Mouse (Mus musculus): Measurements from ENCODE around the gene Gm45837. TPM values are rescaled to one million over a fixed set of nuclear protein-coding genes. Genes with fewer than 3 reads are reported as not detected.

Gm45837 gene
- polyA plus RNA-seq, 2 experiments: not detected

GRCm38 (mm10) chr7:101377741-101378262, 32.9 kb upstream of the Gm45837 start:
- Histone ChIP-seq H3K27ac (no peak overlapping the region; the same call in 1 of the 2 replicates), H3K4me3 (ENCODE audit: insufficient read depth in 1 of 2, low read depth in 2 of 2, low read length in 2 of 2) (0 out of 4 replicates have a peak overlapping the region, but pooled peaks of 1 of the 2 experiments have one; percentile 18), H3K9me3 (ENCODE audit: control insufficient read depth, low read length) (no peaks in the 10 kb centered on the region), H3K27me3 (ENCODE audit: control insufficient read depth, insufficient read depth, low read length) (no peaks in the 10 kb centered on the region), H3K9ac (replicated peaks) (peak overlapping the region; percentile 18; the same call in 1 of the 2 replicates), H3K36me3 (replicated peaks; ENCODE audit: control insufficient read depth, insufficient read depth, low read depth) (no peaks in the 10 kb centered on the region), H3K4me2 (ENCODE audit: low read depth) (peak overlapping the region; percentile 50), H3K4me1 (replicated peaks; ENCODE audit: control insufficient read depth in 2 of 2, insufficient read depth in 2 of 2, low read length in 1 of 2) (peaks cover 2 to 21% of the 10 kb centered on the region in 2 experiments; a peak in 3 of 4 replicates)
- WGBS (ENCODE audit: insufficient replicate concordance): 18% methylated on average over 7 of the region's 7 CpGs
- ATAC-seq (ENCODE audit: insufficient read depth) (peak; percentile 70), DNase-seq (ENCODE audit: low read depth in 3 of 3, low spot score in 3 of 3) (peak in 1 of 3 experiments; percentile 35)
- no peak for TF ChIP-seq EP300 (IDR thresholded peaks at IDR 0.05; ENCODE audit: low read depth)

DNA sequence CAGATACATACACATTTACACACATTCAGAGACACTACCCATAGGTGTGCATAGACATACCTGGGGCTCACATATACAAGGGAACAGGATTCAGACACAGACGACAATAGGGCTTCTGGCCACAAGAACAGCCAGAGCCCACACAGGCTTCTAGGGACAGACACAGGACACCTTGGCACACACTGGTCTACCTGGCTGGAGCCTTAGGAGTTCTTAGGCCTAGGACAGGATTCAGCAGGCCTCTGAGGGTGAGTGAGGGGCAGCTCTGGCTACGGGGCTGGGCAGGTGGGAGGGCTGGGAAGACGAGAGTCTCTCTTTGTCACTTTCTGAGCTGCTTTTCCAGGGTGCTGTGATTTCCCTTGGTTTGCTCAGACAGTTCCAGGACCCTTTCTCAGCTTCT, 32.4 kb upstream of the Gm45837 start:
- no peaks in the 10 kb centered on the region for H3K9me3 ChIP-seq (ENCODE audit: control insufficient read depth, low read length)
- H3K9ac ChIP-seq (replicated peaks): no peak overlapping the region
- no peak overlapping the region for H3K27ac ChIP-seq
- H3K36me3 ChIP-seq (replicated peaks; ENCODE audit: control insufficient read depth, insufficient read depth, low read depth): no peaks in the 10 kb centered on the region
- H3K4me1 ChIP-seq (replicated peaks; ENCODE audit: control insufficient read depth in 2 of 2, insufficient read depth in 2 of 2, low read length in 1 of 2): peaks cover 2 to 21% of the 10 kb centered on the region in 2 experiments; a peak in 3 of 4 replicates
- TF ChIP-seq CTCF (IDR thresholded peaks at IDR 0.05; ENCODE audit: low read depth) (no peak), EP300 (IDR thresholded peaks at IDR 0.05; ENCODE audit: low read depth) (no peak)
- ATAC-seq (ENCODE audit: insufficient read depth): no peak; the same call in 1 of the 2 replicates
- H3K4me2 ChIP-seq (ENCODE audit: low read depth): peak overlapping the region; percentile 50
- DNase-seq (ENCODE audit: low read depth in 3 of 3, low spot score in 3 of 3): no peak
- no peaks in the 10 kb centered on the region for H3K27me3 ChIP-seq (ENCODE audit: control insufficient read depth, insufficient read depth, low read length)
- 47% methylated on average over 3 of the region's 3 CpGs for WGBS (ENCODE audit: insufficient replicate concordance)
- H3K4me3 ChIP-seq (ENCODE audit: insufficient read depth in 1 of 2, low read depth in 2 of 2, low read length in 2 of 2): no peak overlapping the region

GRCm38 (mm10) chr7:101378796-101379465, 31.8 kb upstream of the Gm45837 start:
- Histone ChIP-seq H3K36me3 (replicated peaks; ENCODE audit: control insufficient read depth, insufficient read depth, low read depth) (no peaks in the 10 kb centered on the region), H3K4me3 (ENCODE audit: insufficient read depth in 1 of 2, low read depth in 2 of 2, low read length in 2 of 2) (no peak overlapping the region), H3K4me2 (ENCODE audit: low read depth) (peak overlapping the region; percentile 50), H3K27me3 (ENCODE audit: control insufficient read depth, insufficient read depth, low read length) (no peaks in the 10 kb centered on the region), H3K9ac (replicated peaks) (no peak overlapping the region), H3K27ac (no peak overlapping the region), H3K4me1 (replicated peaks; ENCODE audit: control insufficient read depth in 2 of 2, insufficient read depth in 2 of 2, low read length in 1 of 2) (peaks cover 2 to 23% of the 10 kb centered on the region in 2 experiments; a peak in 3 of 4 replicates), H3K9me3 (ENCODE audit: control insufficient read depth, low read length) (no peaks in the 10 kb centered on the region)
- no peak for ATAC-seq (ENCODE audit: insufficient read depth)
- TF ChIP-seq CTCF (IDR thresholded peaks at IDR 0.05; ENCODE audit: low read depth) (0 out of 2 replicates have a peak, but pooled peaks have one; percentile 7), EP300 (IDR thresholded peaks at IDR 0.05; ENCODE audit: low read depth) (no peak)
- 47% methylated on average over 5 of the region's 5 CpGs for WGBS (ENCODE audit: insufficient replicate concordance)
- no peak for DNase-seq (ENCODE audit: low read depth in 3 of 3, low spot score in 3 of 3)

DNA sequence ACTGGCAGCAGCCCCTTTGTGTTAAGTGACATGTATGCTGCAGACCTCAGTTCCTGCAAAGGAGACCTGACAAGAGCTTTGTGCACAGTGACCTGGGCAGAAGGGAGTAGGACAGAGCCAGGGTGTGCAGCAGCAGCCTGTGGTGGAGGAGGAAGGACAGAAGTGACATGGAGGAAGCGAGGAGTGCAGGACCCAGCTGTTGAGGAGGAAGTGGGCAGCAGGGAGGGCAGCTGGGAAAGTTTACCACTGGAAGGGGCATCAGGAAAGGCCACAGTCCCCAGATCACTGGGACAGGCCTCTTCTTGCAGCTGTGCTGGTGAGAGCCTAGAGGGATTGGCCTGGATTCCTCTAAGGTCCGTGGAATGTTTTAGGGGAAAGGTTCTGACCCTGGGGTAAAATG, 31.0 kb upstream of the Gm45837 start:
- H3K4me3 ChIP-seq (ENCODE audit: insufficient read depth in 1 of 2, low read depth in 2 of 2, low read length in 2 of 2): no peak overlapping the region
- H3K9ac ChIP-seq (replicated peaks): no peak overlapping the region
- H3K27ac ChIP-seq: no peak overlapping the region
- no peak for DNase-seq (ENCODE audit: low read depth in 3 of 3, low spot score in 3 of 3)
- H3K36me3 ChIP-seq (replicated peaks; ENCODE audit: control insufficient read depth, insufficient read depth, low read depth): no peaks in the 10 kb centered on the region
- 54% methylated on average over 2 of the region's 2 CpGs for WGBS (ENCODE audit: insufficient replicate concordance)
- no peaks in the 10 kb centered on the region for H3K27me3 ChIP-seq (ENCODE audit: control insufficient read depth, insufficient read depth, low read length)
- TF ChIP-seq CTCF (IDR thresholded peaks at IDR 0.05; ENCODE audit: low read depth) (no peak), EP300 (IDR thresholded peaks at IDR 0.05; ENCODE audit: low read depth) (no peak)
- no peak for ATAC-seq (ENCODE audit: insufficient read depth)
- peak overlapping the region; percentile 9 for H3K4me2 ChIP-seq (ENCODE audit: low read depth)
- peaks cover 2 to 26% of the 10 kb centered on the region in 2 experiments; a peak in 3 of 4 replicates for H3K4me1 ChIP-seq (replicated peaks; ENCODE audit: control insufficient read depth in 2 of 2, insufficient read depth in 2 of 2, low read length in 1 of 2)
- no peaks in the 10 kb centered on the region for H3K9me3 ChIP-seq (ENCODE audit: control insufficient read depth, low read length)

DNA sequence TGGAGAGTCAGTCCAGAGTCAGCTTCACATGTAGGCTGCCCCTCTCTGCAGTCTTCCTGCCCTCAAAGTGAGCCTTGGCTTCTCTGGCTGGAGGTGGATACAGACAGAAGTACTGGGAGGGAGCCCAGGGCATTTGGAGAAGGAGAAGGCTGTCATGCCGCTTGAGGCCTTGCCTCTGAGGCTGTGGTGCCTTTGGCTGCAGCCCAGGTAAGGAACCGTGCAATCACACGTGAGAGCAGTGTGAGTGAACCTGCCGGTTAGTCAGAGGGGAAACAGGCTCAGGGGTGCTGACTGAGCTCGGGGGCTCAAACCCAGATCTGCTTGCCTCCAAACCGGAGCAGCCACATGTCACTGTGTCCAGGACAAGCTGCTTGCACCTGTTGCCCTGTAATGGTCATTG, 29.2 kb upstream of the Gm45837 start:
- no peak overlapping the region for H3K9ac ChIP-seq (replicated peaks)
- H3K4me3 ChIP-seq (ENCODE audit: insufficient read depth in 1 of 2, low read depth in 2 of 2, low read length in 2 of 2): no peak overlapping the region
- no peak overlapping the region for H3K4me2 ChIP-seq (ENCODE audit: low read depth)
- 67% methylated on average over 6 of the region's 6 CpGs for WGBS (ENCODE audit: insufficient replicate concordance)
- ATAC-seq (ENCODE audit: insufficient read depth) (no peak), DNase-seq (ENCODE audit: low read depth in 3 of 3, low spot score in 3 of 3) (no peak)
- TF ChIP-seq EP300 (IDR thresholded peaks at IDR 0.05; ENCODE audit: low read depth): no peak
- no peak for TF ChIP-seq CTCF (IDR thresholded peaks at IDR 0.05; ENCODE audit: low read depth)
- H3K27ac ChIP-seq: no peak overlapping the region
- H3K4me1 ChIP-seq (replicated peaks; ENCODE audit: control insufficient read depth in 2 of 2, insufficient read depth in 2 of 2, low read length in 1 of 2): peaks cover 7 to 39% of the 10 kb centered on the region in 2 experiments
- H3K27me3 ChIP-seq (ENCODE audit: control insufficient read depth, insufficient read depth, low read length): no peaks in the 10 kb centered on the region
- no peaks in the 10 kb centered on the region for H3K9me3 ChIP-seq (ENCODE audit: control insufficient read depth, low read length)
- no peaks in the 10 kb centered on the region for H3K36me3 ChIP-seq (replicated peaks; ENCODE audit: control insufficient read depth, insufficient read depth, low read depth)

Measured in liver, embryonic 14.5 days (tissue).